Mouse (Mus musculus) C2C12 (cell line): ENCODE results near the gene Cipc. TPM values are rescaled to one million over a fixed set of nuclear protein-coding genes. Genes with fewer than 3 reads are reported as not detected.

ENCODE experiments used
- H3K27me3 ChIP-seq: one replicate; pipeline ENCODE4 v1.6.1; 2011; ENCODE audit not compliant: control insufficient read depth, insufficient read depth, insufficient read length
- H3K36me3 ChIP-seq: one replicate; pipeline ENCODE4 v1.6.1; 2011; ENCODE audit not compliant: control insufficient read depth, insufficient read depth
- H3K4me3 ChIP-seq: one replicate; pipeline ENCODE4 v1.5.1; 2011; ENCODE audit warnings: mild to moderate bottlenecking, control low read depth; ENCODE audit not compliant: poor library complexity, insufficient read depth, severe bottlenecking
- H3K79me2 ChIP-seq: one replicate; pipeline ENCODE4 v1.6.1; 2011; ENCODE audit not compliant: control insufficient read depth, insufficient read depth
- H3K79me3 ChIP-seq: one replicate; pipeline ENCODE4 v1.6.1; 2011; ENCODE audit warnings: low read depth, control low read depth
- H3ac ChIP-seq: one replicate; pipeline ENCODE3; 2011; ENCODE audit warnings: low read depth; ENCODE audit not compliant: control insufficient read depth, insufficient read length
- CEBPB ChIP-seq: IDR thresholded peaks from one replicate; pipeline ENCODE4 v1.6.1; 2011; ENCODE audit warnings: low read depth, mild to moderate bottlenecking, control low read depth, moderate library complexity
- CTCF ChIP-seq: IDR thresholded peaks from one replicate; pipeline ENCODE4 v1.5.1; 2011; ENCODE audit not compliant: control insufficient read depth, insufficient read depth, insufficient read length
- FOSL1 ChIP-seq: IDR thresholded peaks from one replicate; pipeline ENCODE4 v1.8.0; 2011; ENCODE audit warnings: mild to moderate bottlenecking, low read length; ENCODE audit not compliant: poor library complexity, insufficient read depth, severe bottlenecking
- MAX ChIP-seq: IDR thresholded peaks from one replicate; pipeline ENCODE4 v1.6.1; 2011; ENCODE audit warnings: mild to moderate bottlenecking, control low read depth
- MYOD1 ChIP-seq: IDR thresholded peaks from one replicate; pipeline ENCODE4 v1.6.1; 2011; ENCODE audit warnings: low read depth; ENCODE audit not compliant: control insufficient read depth, insufficient read length
- MYOG ChIP-seq: IDR thresholded peaks from one replicate; pipeline ENCODE4 v1.6.1; 2011; ENCODE audit not compliant: control insufficient read depth, insufficient read length; ENCODE audit errors: extremely low read depth
- USF1 ChIP-seq: IDR thresholded peaks from one replicate; pipeline ENCODE4 v1.6.1; 2011; ENCODE audit warnings: low read depth, mild to moderate bottlenecking, control low read depth, moderate library complexity
- polyA plus RNA-seq: library from polyadenylated mRNA; unstranded; fragments of >200 nt; fragmentation: generic; extraction: Trizol; gene quantifications from one replicate; pipeline ENCODE4 v1.2.1, GENCODE M21; 2012; ENCODE audit warnings: missing spikeins

The Cipc gene
- polyA plus RNA-seq, 1 experiment, result 12.0 TPM

- Histone ChIP-seq H3K36me3 (no peaks in the 10 kb centered on the region), H3ac (no peak overlapping the region), H3K79me3 (no peaks in the 10 kb centered on the region), H3K4me3 (no peak overlapping the region), H3K27me3 (no peaks in the 10 kb centered on the region), H3K79me2 (no peaks in the 10 kb centered on the region)
- TF ChIP-seq FOSL1 (no peak), MYOD1 (no peak), USF1 (no peak), CEBPB (no peak), CTCF (no peak), MYOG (no peak), MAX (no peak)
Measured at GRCm38 (mm10) chr12:86903828-86904806, 42.7 kb upstream of the Cipc start.

- Histone ChIP-seq H3ac (no peak overlapping the region), H3K79me2 (no peaks in the 10 kb centered on the region), H3K27me3 (no peaks in the 10 kb centered on the region), H3K36me3 (no peaks in the 10 kb centered on the region), H3K79me3 (no peaks in the 10 kb centered on the region), H3K4me3 (no peak overlapping the region)
- TF ChIP-seq FOSL1, result no peak
- TF ChIP-seq CTCF, result peak; percentile 37
Measured at GRCm38 (mm10) chr12:86905203-86905602, 41.6 kb upstream of the Cipc start.

DNA sequence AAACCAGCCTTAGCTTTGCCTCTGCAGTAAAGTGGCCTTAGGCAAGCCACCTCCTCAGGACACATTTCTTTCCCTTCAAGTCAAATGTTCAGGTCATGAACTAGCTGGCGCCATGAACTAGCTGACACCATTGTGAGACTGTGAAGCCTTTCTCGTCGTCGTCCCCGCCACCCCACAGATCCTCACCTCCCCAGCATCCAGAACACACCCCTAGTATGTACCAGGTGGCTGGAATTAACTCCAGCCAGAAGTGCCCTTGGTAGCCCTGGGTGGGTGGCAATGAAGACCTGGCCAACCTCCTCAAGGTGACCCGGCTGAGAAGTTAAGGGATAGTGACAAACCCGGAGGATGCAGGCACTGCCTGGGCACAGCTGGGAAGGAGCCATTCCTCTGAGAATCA is 41.0 kb upstream of the Cipc start:
- H3K79me2 ChIP-seq, result no peaks in the 10 kb centered on the region
- H3K36me3 ChIP-seq, result no peaks in the 10 kb centered on the region
- H3K27me3 ChIP-seq, result no peaks in the 10 kb centered on the region
- TF ChIP-seq CTCF (no peak), MYOD1 (no peak), USF1 (no peak), FOSL1 (no peak), MAX (no peak), CEBPB (no peak), MYOG (no peak)
- no peaks in the 10 kb centered on the region for H3K79me3 ChIP-seq
- H3ac ChIP-seq, result no peak overlapping the region
- H3K4me3 ChIP-seq, result no peak overlapping the region

DNA sequence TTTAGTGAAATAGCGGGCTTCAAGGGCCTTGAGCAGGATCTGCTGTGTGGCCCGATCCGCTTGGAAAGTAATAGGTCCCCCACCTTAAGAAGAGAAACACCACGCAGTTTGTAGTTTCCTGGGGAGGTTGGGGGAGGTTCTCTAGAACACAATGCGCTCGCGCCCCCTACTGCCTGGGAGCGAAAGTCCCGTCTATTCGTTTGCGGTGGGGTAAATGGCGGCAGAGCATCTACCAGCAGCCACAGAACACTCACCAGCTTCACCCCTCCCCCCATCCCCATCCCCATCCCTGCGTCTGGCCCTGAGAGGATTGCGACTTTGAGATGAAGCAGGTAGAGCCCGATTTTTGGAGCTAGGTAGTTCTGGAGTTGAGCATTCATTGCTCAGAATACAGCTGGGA is 40.4 kb upstream of the Cipc start:
- no peaks in the 10 kb centered on the region for H3K79me2 ChIP-seq
- no peaks in the 10 kb centered on the region for H3K79me3 ChIP-seq
- no peak for TF ChIP-seq MYOD1
- TF ChIP-seq FOSL1, result no peak
- no peak for TF ChIP-seq USF1
- no peak for TF ChIP-seq MAX
- peak; percentile 89 for TF ChIP-seq CTCF
- TF ChIP-seq MYOG, result no peak
- TF ChIP-seq CEBPB, result no peak
- H3K4me3 ChIP-seq, result no peak overlapping the region
- no peaks in the 10 kb centered on the region for H3K27me3 ChIP-seq
- no peaks in the 10 kb centered on the region for H3K36me3 ChIP-seq
- no peak overlapping the region for H3ac ChIP-seq

- no peaks in the 10 kb centered on the region for H3K79me3 ChIP-seq
- no peaks in the 10 kb centered on the region for H3K36me3 ChIP-seq
- no peaks in the 10 kb centered on the region for H3K27me3 ChIP-seq
- no peak for TF ChIP-seq FOSL1
- TF ChIP-seq MYOD1, result no peak
- TF ChIP-seq CTCF, result no peak
- TF ChIP-seq MYOG, result no peak
- TF ChIP-seq USF1, result no peak
- TF ChIP-seq MAX, result no peak
- no peaks in the 10 kb centered on the region for H3K79me2 ChIP-seq
- H3ac ChIP-seq, result no peak overlapping the region
- no peak overlapping the region for H3K4me3 ChIP-seq
Measured at GRCm38 (mm10) chr12:86911482-86911931, 35.3 kb upstream of the Cipc start.
